Mouse (Mus musculus): Measurements from ENCODE around the gene Agfg1.

GRCm38 (mm10) chr1:82793986-82794385, 45.3 kb upstream of the Agfg1 start:
- TF ChIP-seq MAX (IDR thresholded peaks at IDR 0.05): no peak
- no peak for TF ChIP-seq CTCF (IDR thresholded peaks at IDR 0.05; ENCODE audit: control insufficient read depth, insufficient read depth, insufficient read length)
